Mouse (Mus musculus) heart, embryonic 10.5 days (tissue): Measurements from ENCODE around the gene Ccdc169. TPM values are rescaled to one million over a fixed set of nuclear protein-coding genes. Genes with fewer than 3 reads are reported as not detected.

Experiments used
- DNase-seq: peaks from one replicate; pipeline ENCODE4 v3.0.0-alpha.2; 2017; ENCODE audit warnings: low spot score
- H3K27ac ChIP-seq: fragments of 300-500 bp; sonication (generic); 2 replicates; pipeline ENCODE4 v1.5.1; 2016; ENCODE audit warnings: mild to moderate bottlenecking
- H3K27me3 ChIP-seq: fragments of 300-500 bp; sonication (generic); 2 replicates; pipeline ENCODE4 v1.6.1; 2016; ENCODE audit warnings: mild to moderate bottlenecking; ENCODE audit not compliant: poor library complexity, insufficient read depth, severe bottlenecking
- H3K36me3 ChIP-seq: fragments of 300-500 bp; sonication (generic); 2 replicates; pipeline ENCODE4 v1.6.1; 2016; ENCODE audit warnings: mild to moderate bottlenecking, moderate library complexity
- H3K4me1 ChIP-seq: fragments of 300-500 bp; sonication (generic); 2 replicates; pipeline ENCODE4 v1.6.1; 2016; ENCODE audit warnings: mild to moderate bottlenecking
- H3K4me3 ChIP-seq: fragments of 300-500 bp; sonication (generic); 2 replicates; pipeline ENCODE4 v1.5.1; 2016; ENCODE audit warnings: mild to moderate bottlenecking, moderate library complexity
- H3K9me3 ChIP-seq: fragments of 300-500 bp; sonication (generic); 2 replicates; pipeline ENCODE4 v1.6.1; 2016; ENCODE audit warnings: mild to moderate bottlenecking, moderate library complexity
- WGBS: fragments of 180-500 bp; shearing (Covaris S2); methylation state at CpG from one replicate; pipeline ENCODE4 v1.1.7; 2016; 5-methylcytosine and 5-hydroxymethylcytosine counted together
- polyA plus RNA-seq: library from polyadenylated mRNA; unstranded; fragments of >200 nt; fragmentation: Nextera tagmentation; extraction: Ambion mirVana; gene quantifications from 2 replicates; pipeline ENCODE4 v1.2.1, GENCODE M21; 2016

Ccdc169 gene
- 0.14 TPM in 1 of 2 replicates, not detected in the other for polyA plus RNA-seq

- H3K4me1 ChIP-seq: no peaks in the 10 kb centered on the region
- no peak for DNase-seq
Measured at GRCm38 (mm10) chr3:55137039-55137438, at the start of gene Ccdc169. Gene Ccdc169, plus strand, starts transcription at chr3:55137339.

GRCm38 (mm10) chr3:55087360-55087759 lies 49.8 kb upstream of the Ccdc169 start:
- Histone ChIP-seq H3K4me3 (no peak overlapping the region), H3K27me3 (no peaks in the 10 kb centered on the region), H3K36me3 (no peaks in the 10 kb centered on the region), H3K4me1 (no peaks in the 10 kb centered on the region), H3K9me3 (no peaks in the 10 kb centered on the region), H3K27ac (no peak overlapping the region)
- DNase-seq: no peak
- 62% methylated on average over 4 of the region's 4 CpGs for WGBS

More at GRCm38 (mm10) chr3:55137039-55137438, at the start of gene Ccdc169:
- H3K9me3 ChIP-seq: no peaks in the 10 kb centered on the region
- no peak within 1 kb of the TSS for H3K27ac ChIP-seq
- peaks cover 57% of the 10 kb centered on the region for H3K36me3 ChIP-seq
- H3K4me3 ChIP-seq: no peak within 1 kb of the TSS
- H3K27me3 ChIP-seq: no peaks in the 10 kb centered on the region

- WGBS: 69% methylated on average over 4 of the region's 4 CpGs
- H3K36me3 ChIP-seq: no peaks in the 10 kb centered on the region
Measured at GRCm38 (mm10) chr3:55088359-55088758, 48.8 kb upstream of the Ccdc169 start.

GRCm38 (mm10) chr3:55088843-55089242 lies 48.3 kb upstream of the Ccdc169 start:
- WGBS: 70% methylated on average over 3 of the region's 3 CpGs

More at GRCm38 (mm10) chr3:55088359-55088758, 48.8 kb upstream of the Ccdc169 start:
- DNase-seq: no peak
- H3K4me1 ChIP-seq: no peaks in the 10 kb centered on the region
- H3K27me3 ChIP-seq: no peaks in the 10 kb centered on the region
- no peaks in the 10 kb centered on the region for H3K9me3 ChIP-seq
- no peak overlapping the region for H3K4me3 ChIP-seq
- no peak overlapping the region for H3K27ac ChIP-seq

GRCm38 (mm10) chr3:55089291-55089690 lies 47.8 kb upstream of the Ccdc169 start:
- Histone ChIP-seq H3K4me3 (no peak overlapping the region), H3K27ac (no peak overlapping the region), H3K4me1 (no peaks in the 10 kb centered on the region), H3K36me3 (no peaks in the 10 kb centered on the region), H3K27me3 (no peaks in the 10 kb centered on the region), H3K9me3 (no peaks in the 10 kb centered on the region)
- DNase-seq: no peak
- WGBS: 82% methylated on average over 4 of the region's 4 CpGs

More at GRCm38 (mm10) chr3:55088843-55089242, 48.3 kb upstream of the Ccdc169 start:
- H3K36me3 ChIP-seq: no peaks in the 10 kb centered on the region
- no peaks in the 10 kb centered on the region for H3K4me1 ChIP-seq
- no peak overlapping the region for H3K27ac ChIP-seq
- no peaks in the 10 kb centered on the region for H3K27me3 ChIP-seq
- DNase-seq: no peak
- no peak overlapping the region for H3K4me3 ChIP-seq
- no peaks in the 10 kb centered on the region for H3K9me3 ChIP-seq

- Histone ChIP-seq H3K27me3 (no peaks in the 10 kb centered on the region), H3K4me3 (no peak overlapping the region), H3K27ac (no peak overlapping the region), H3K4me1 (peaks cover 5% of the 10 kb centered on the region), H3K36me3 (no peaks in the 10 kb centered on the region), H3K9me3 (no peaks in the 10 kb centered on the region)
- no peak for DNase-seq
- WGBS: 71% methylated on average over 1 of the region's 1 CpGs
Measured at GRCm38 (mm10) chr3:55093161-55093560, 44.0 kb upstream of the Ccdc169 start.

- DNase-seq: no peak
- no peak overlapping the region for H3K4me3 ChIP-seq
- H3K36me3 ChIP-seq: no peaks in the 10 kb centered on the region
- peak overlapping the region; percentile 42; the same call in 1 of the 2 replicates for H3K27ac ChIP-seq
- H3K9me3 ChIP-seq: no peaks in the 10 kb centered on the region
- 48% methylated on average over 8 of the region's 8 CpGs for WGBS
- H3K4me1 ChIP-seq: peaks cover 5% of the 10 kb centered on the region
- no peaks in the 10 kb centered on the region for H3K27me3 ChIP-seq
Measured at GRCm38 (mm10) chr3:55095968-55096654, 41.0 kb upstream of the Ccdc169 start.

- no peaks in the 10 kb centered on the region for H3K27me3 ChIP-seq
- peaks cover 5% of the 10 kb centered on the region for H3K4me1 ChIP-seq
- DNase-seq: no peak
- H3K27ac ChIP-seq: peak overlapping the region; percentile 42; the same call in 1 of the 2 replicates
- H3K36me3 ChIP-seq: no peaks in the 10 kb centered on the region
- no peaks in the 10 kb centered on the region for H3K9me3 ChIP-seq
- 44% methylated on average over 2 of the region's 2 CpGs for WGBS
- no peak overlapping the region for H3K4me3 ChIP-seq
Measured at GRCm38 (mm10) chr3:55096655-55097005, 40.5 kb upstream of the Ccdc169 start.

- Histone ChIP-seq H3K4me1 (peaks cover 5% of the 10 kb centered on the region), H3K36me3 (no peaks in the 10 kb centered on the region), H3K4me3 (no peak overlapping the region), H3K27ac (no peak overlapping the region), H3K9me3 (no peaks in the 10 kb centered on the region), H3K27me3 (no peaks in the 10 kb centered on the region)
- no peak for DNase-seq
- 78% methylated on average over 2 of the region's 2 CpGs for WGBS
Measured at GRCm38 (mm10) chr3:55097186-55097585, 40.0 kb upstream of the Ccdc169 start.

GRCm38 (mm10) chr3:55098014-55098413 lies 39.1 kb upstream of the Ccdc169 start:
- Histone ChIP-seq H3K4me1 (peaks cover 5% of the 10 kb centered on the region), H3K27me3 (no peaks in the 10 kb centered on the region), H3K36me3 (no peaks in the 10 kb centered on the region), H3K27ac (no peak overlapping the region), H3K4me3 (no peak overlapping the region), H3K9me3 (no peaks in the 10 kb centered on the region)
- WGBS: 65% methylated on average over 2 of the region's 2 CpGs
- no peak for DNase-seq

GRCm38 (mm10) chr3:55098990-55099389 lies 38.1 kb upstream of the Ccdc169 start:
- Histone ChIP-seq H3K9me3 (no peaks in the 10 kb centered on the region), H3K4me1 (peaks cover 5% of the 10 kb centered on the region), H3K36me3 (no peaks in the 10 kb centered on the region), H3K4me3 (no peak overlapping the region), H3K27me3 (no peaks in the 10 kb centered on the region), H3K27ac (no peak overlapping the region)
- DNase-seq: no peak
- WGBS: 77% methylated on average over 11 of the region's 11 CpGs

GRCm38 (mm10) chr3:55101092-55101491 lies 36.0 kb upstream of the Ccdc169 start:
- no peaks in the 10 kb centered on the region for H3K9me3 ChIP-seq
- no peak overlapping the region for H3K4me3 ChIP-seq
- H3K27ac ChIP-seq: no peak overlapping the region
- no peaks in the 10 kb centered on the region for H3K36me3 ChIP-seq
- H3K4me1 ChIP-seq: peaks cover 11% of the 10 kb centered on the region
- no peaks in the 10 kb centered on the region for H3K27me3 ChIP-seq
- DNase-seq: no peak

GRCm38 (mm10) chr3:55105372-55106023 lies 31.6 kb upstream of the Ccdc169 start:
- H3K27ac ChIP-seq: peak overlapping the region; percentile 36; the same call in 1 of the 2 replicates
- 53% methylated on average over 14 of the region's 14 CpGs for WGBS

More at GRCm38 (mm10) chr3:55105372-55106023, 31.6 kb upstream of the Ccdc169 start:
- DNase-seq: no peak
- H3K36me3 ChIP-seq: no peaks in the 10 kb centered on the region
- H3K4me3 ChIP-seq: no peak overlapping the region
- H3K4me1 ChIP-seq: peaks cover 6% of the 10 kb centered on the region; the same call in 1 of the 2 replicates
- H3K9me3 ChIP-seq: no peaks in the 10 kb centered on the region
- H3K27me3 ChIP-seq: no peaks in the 10 kb centered on the region
